Mouse (Mus musculus) midbrain, embryonic 11.5 days (tissue): ENCODE measurements around the gene AW209491. TPM values are rescaled to one million over a fixed set of nuclear protein-coding genes. Genes with fewer than 3 reads are reported as not detected.

Experiments used
- ATAC-seq: fragments of 200-750 bp; cut with Nextera tagmentation; 2 replicates; pipeline ENCODE4 v1.8.0; 2017; ENCODE audit warnings: moderate TSS enrichment, moderate library complexity; ENCODE audit not compliant: low FRiP score
- DNase-seq: peaks from one replicate; pipeline ENCODE4 v3.0.0; 2015; ENCODE audit warnings: low spot score; ENCODE audit errors: missing footprints
- H3K27ac ChIP-seq: fragments of 300-500 bp; sonication (generic); 2 replicates; pipeline ENCODE4 v1.5.1; 2014; ENCODE audit warnings: low read depth, low read length
- H3K27me3 ChIP-seq: fragments of 300-500 bp; sonication (generic); 2 replicates; pipeline ENCODE4 v1.6.1; 2014; ENCODE audit warnings: mild to moderate bottlenecking, low read length, moderate library complexity, mixed read lengths; ENCODE audit not compliant: control insufficient read depth, insufficient read depth
- H3K36me3 ChIP-seq: fragments of 300-500 bp; sonication (generic); 2 replicates; pipeline ENCODE4 v1.6.1; 2014; ENCODE audit warnings: mild to moderate bottlenecking, low read length, moderate library complexity, mixed read lengths; ENCODE audit not compliant: control insufficient read depth, insufficient read depth
- H3K4me1 ChIP-seq: fragments of 300-500 bp; sonication (generic); 2 replicates; pipeline ENCODE4 v1.6.1; 2014; ENCODE audit warnings: low read length; ENCODE audit not compliant: control insufficient read depth, insufficient read depth
- H3K4me2 ChIP-seq: fragments of 300-500 bp; sonication (generic); 2 replicates; pipeline ENCODE4 v1.6.1; 2014; ENCODE audit warnings: mild to moderate bottlenecking, moderate library complexity
- H3K4me3 ChIP-seq: fragments of 300-500 bp; sonication (generic); 2 replicates; pipeline ENCODE4 v1.5.1; 2014; ENCODE audit warnings: low read depth, low read length
- H3K9ac ChIP-seq: fragments of 300-500 bp; sonication (generic); 2 replicates; pipeline ENCODE4 v1.6.1; 2014; ENCODE audit warnings: low read length
- H3K9me3 ChIP-seq: fragments of 300-500 bp; sonication (generic); 2 replicates; pipeline ENCODE4 v1.6.1; 2016; ENCODE audit warnings: low read length; ENCODE audit not compliant: control insufficient read depth
- WGBS: fragments of 180-500 bp; shearing (Covaris S2); extraction: QIAGEN DNeasy Blood & Tissue Kit; methylation state at CpG from one replicate; pipeline ENCODE4 v1.1.7; 2014; 5-methylcytosine and 5-hydroxymethylcytosine counted together
- polyA plus RNA-seq: library from polyadenylated mRNA; unstranded; fragments of >200 nt; fragmentation: Nextera tagmentation; extraction: Ambion mirVana; gene quantifications from 2 replicates; pipeline ENCODE4 v1.2.1, GENCODE M21; 2014

Gene AW209491
- polyA plus RNA-seq, 1 experiment from 2014 or later: 30.3 TPM

DNA sequence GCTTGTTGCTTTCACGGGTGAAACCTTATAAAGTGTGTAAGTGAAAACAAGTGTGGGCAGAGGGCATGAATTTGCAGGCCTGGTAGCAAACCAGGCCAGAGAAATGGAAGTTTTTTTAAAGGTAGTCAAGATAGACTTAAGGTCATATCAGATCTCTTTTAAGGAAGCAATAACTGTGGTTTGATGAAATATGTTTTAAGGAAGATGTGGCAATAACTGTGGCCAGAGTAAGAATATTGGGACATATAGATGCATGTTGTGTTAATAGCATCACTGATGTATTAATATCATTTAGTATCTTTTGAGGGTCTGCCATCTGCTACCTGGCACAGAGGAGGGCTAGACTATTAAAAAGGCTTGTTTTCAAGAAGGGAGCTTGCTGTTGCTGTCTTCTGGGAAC is 10.0 kb downstream of the AW209491 start:
- Histone ChIP-seq H3K4me2 (no peak overlapping the region), H3K4me1 (no peaks in the 10 kb centered on the region), H3K27ac (no peak overlapping the region), H3K4me3 (no peak overlapping the region), H3K36me3 (peaks cover 3% of the 10 kb centered on the region; the same call in 1 of the 2 replicates), H3K9me3 (no peaks in the 10 kb centered on the region), H3K27me3 (no peaks in the 10 kb centered on the region), H3K9ac (no peak overlapping the region)
- DNase-seq (no peak), ATAC-seq (no peak)
- WGBS: 65% methylated on average over 1 of the region's 1 CpGs

- no peak overlapping the region for H3K4me2 ChIP-seq
- ATAC-seq: no peak
- no peaks in the 10 kb centered on the region for H3K36me3 ChIP-seq
- peak; percentile 85 for DNase-seq
- H3K4me1 ChIP-seq: no peaks in the 10 kb centered on the region
- H3K4me3 ChIP-seq: no peak overlapping the region
- WGBS: 30% methylated on average over 1 of the region's 1 CpGs
- no peak overlapping the region for H3K27ac ChIP-seq
- no peaks in the 10 kb centered on the region for H3K27me3 ChIP-seq
- H3K9me3 ChIP-seq: no peaks in the 10 kb centered on the region
- H3K9ac ChIP-seq: no peak overlapping the region
Observed at GRCm38 (mm10) chr13:14649301-14649700, 19.3 kb downstream of the AW209491 start.

- 89% methylated on average over 4 of the region's 4 CpGs for WGBS
- Histone ChIP-seq H3K4me3 (no peak overlapping the region), H3K4me1 (no peaks in the 10 kb centered on the region), H3K27me3 (no peaks in the 10 kb centered on the region), H3K27ac (no peak overlapping the region), H3K36me3 (no peaks in the 10 kb centered on the region), H3K9me3 (no peaks in the 10 kb centered on the region), H3K9ac (no peak overlapping the region), H3K4me2 (no peak overlapping the region)
- DNase-seq (no peak), ATAC-seq (no peak)
Observed at GRCm38 (mm10) chr13:14667107-14667506, 37.2 kb downstream of the AW209491 start.

DNA sequence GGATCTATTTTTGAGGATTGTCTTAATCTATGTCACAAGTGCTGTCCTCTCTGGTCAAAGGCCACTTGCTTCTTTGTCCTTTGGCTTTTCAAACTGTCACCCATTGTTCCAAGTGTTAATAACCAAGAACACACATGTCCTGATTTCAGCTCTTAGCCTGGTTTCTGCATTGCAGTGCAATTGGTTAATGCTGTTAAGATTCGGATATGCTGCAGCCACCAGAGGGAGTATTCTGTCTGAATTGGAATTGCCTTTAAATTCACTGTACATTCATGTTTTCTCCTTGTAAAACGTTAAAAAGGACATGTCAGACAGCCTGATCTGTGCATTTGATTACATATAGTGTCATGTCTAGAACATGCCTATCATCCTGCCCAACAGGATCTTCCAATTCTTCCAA is 40.4 kb downstream of the AW209491 start:
- H3K27me3 ChIP-seq: no peaks in the 10 kb centered on the region
- no peaks in the 10 kb centered on the region for H3K4me1 ChIP-seq
- 30% methylated on average over 2 of the region's 2 CpGs for WGBS
- no peak overlapping the region for H3K27ac ChIP-seq
- no peak for DNase-seq
- H3K36me3 ChIP-seq: no peaks in the 10 kb centered on the region
- H3K9ac ChIP-seq: no peak overlapping the region
- H3K4me2 ChIP-seq: no peak overlapping the region
- H3K9me3 ChIP-seq: no peaks in the 10 kb centered on the region
- H3K4me3 ChIP-seq: no peak overlapping the region
- no peak for ATAC-seq

Other genes starting within 250 kb of the AW209491 start
- gene Hecw1, start 106.9 kb upstream of the AW209491 start, polyA plus RNA-seq: 7.4 and 7.8 TPM in 2 replicates
- 121 and 122 TPM in 2 replicates for gene Mrpl32, start 17.0 kb upstream of the AW209491 start, polyA plus RNA-seq
- gene Psma2, start 16.9 kb upstream of the AW209491 start, polyA plus RNA-seq: 219 and 228 TPM in 2 replicates